Mouse (Mus musculus) adipocyte (in vitro differentiated cells): ENCODE data around the gene Ap1g2.

Experiments
- DNase-seq: peaks from one replicate; pipeline ENCODE4 v3.0.0-alpha.2; 2016; ENCODE audit warnings: low spot score

The Ap1g2 gene

GRCm38 (mm10) chr14:55113975-55114645, 7.7 kb upstream of the Ap1g2 start:
- no peak for DNase-seq

DNA sequence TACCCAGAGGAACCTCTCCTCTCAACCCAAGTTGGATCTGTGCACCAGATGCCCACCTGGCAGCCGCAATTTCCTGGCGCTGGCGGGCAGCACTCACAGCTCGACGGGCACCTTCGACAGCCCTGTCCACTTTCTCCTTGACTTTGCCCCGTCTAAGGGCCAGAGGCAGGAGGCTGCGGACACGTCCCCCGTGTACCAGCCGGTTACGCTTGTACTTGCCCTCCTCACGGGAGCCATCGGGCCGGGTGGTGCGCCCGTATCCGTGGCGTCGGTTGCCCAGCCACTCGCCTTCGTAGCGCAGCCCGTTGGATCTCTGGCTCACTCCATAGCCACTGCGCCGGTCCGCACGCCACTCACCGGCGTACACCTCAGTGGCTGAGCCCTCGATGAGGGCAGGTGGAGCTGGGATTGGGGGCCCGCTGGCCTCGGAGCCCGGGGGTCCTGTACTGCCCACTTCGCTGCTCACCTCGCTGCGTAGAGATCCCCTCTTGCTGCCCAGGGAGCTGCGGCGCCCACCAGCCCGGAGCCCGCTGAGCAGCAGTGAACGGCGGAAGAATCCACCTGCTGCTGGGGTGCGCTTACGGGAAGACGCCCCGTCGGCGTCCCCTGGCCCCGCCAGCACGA, 7.1 kb upstream of the Ap1g2 start:
- DNase-seq, result no peak

DNA sequence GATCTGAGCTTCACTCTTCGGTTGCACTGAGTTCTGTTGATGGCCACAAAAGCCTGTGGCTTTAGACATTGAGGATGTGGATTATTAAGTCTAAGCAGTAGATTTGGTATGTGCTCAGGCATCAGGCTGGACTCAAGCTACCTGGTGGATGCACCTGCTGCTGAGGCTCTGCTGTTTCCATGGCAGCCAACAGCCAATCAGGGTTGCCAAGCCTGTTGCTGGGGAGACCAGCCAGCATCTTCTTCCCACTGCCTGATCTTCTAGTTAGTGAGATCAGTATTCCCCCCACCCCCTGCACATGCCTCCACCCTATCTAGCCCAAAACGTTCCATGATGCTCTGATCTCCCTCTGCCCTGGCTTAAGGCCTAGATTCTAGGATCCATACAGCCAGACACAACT, 5.3 kb upstream of the Ap1g2 start:
- no peak for DNase-seq

DNA sequence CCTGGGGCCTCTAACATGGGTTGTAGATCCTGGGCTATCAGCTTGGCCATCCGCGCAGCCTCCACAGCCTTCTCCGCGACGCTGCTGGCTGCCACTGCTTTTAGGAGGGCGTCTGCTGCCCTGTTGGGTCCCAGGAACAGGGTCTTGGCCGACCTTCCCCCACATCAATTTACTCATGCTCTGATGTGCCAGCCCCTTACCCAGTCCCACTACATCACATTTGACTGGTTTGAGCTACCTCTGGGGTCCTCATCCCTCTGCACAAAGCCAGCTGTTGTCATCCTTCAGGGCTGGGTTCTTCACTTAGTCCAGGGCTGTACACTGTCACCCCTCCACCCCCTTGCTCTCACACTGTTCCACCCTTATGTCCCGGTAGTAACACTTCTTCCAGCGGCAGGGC, 3.7 kb upstream of the Ap1g2 start:
- DNase-seq, result no peak

DNA sequence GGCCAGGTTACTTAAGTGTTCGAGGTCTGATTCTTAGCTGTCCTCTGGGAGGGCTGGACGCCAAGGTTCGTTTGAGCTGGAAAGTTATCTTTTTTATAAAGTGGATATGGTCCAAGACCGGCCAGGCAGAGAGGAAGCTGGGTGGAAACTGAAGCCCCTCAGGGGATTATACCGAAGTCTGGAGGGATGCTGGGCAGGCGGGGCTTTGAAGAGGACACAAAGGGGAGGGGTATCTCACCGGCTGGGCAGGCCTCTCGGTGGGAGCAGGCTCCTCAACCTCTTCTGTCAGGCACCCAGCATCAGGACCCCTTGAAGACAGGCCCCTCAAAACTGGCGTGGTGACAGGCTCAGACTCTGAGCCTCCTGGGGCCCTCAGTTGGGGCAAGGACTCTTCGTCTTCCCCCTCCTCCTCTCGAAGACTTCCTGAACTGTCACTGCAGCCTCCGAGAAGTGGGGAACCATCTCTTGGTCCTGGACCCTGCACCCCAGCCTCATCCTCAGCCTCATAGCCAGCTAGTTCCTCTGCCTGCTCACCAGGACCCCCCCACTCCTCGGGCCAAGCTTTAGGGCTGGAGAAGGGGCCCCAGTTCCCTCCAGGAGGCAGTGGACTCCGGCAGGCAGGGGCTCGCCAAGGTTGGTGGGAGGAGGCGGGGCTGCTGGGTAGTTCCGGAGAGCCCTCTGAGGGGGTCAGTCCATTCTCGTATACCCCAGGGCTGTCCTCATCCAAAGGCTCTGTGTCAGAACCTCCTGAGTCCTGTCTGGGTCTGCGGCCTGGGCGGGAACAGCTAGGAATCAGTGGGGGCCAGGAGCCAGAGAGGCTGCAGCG, 2.9 kb upstream of the Ap1g2 start:
- no peak for DNase-seq

DNA sequence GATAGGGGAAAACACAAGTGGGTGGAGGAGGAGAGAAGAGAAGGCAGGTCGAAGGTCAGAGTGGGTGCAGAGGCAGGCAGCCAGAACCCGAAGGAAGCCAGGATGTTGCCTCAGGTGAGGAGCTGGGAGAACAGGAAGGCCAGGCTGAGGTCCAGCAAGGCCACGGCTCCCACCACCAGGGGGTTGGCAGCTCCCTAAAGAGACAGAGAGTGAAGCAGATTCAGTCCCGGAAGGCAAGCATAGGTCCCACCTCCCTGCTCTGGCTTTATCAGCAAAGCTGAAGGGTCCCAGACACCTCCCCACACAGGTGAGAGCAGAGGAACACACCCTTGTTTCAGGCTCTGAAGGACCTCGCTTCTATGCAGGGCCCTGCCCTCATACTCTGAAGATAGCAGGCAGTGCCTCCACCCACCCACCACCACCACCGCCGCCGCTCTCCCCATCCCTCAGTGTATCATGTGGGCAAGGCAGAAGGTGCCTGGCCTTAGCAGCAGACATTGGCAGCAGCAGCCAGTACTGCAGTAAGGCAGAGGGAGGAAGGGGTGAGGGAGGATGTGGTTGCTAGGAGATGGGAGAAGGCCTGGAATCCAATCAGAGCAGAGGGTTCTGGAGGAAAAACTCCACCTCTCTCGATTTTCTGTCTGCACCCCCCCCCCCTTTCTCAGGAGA, 1.9 kb upstream of the Ap1g2 start:
- DNase-seq, result no peak

DNA sequence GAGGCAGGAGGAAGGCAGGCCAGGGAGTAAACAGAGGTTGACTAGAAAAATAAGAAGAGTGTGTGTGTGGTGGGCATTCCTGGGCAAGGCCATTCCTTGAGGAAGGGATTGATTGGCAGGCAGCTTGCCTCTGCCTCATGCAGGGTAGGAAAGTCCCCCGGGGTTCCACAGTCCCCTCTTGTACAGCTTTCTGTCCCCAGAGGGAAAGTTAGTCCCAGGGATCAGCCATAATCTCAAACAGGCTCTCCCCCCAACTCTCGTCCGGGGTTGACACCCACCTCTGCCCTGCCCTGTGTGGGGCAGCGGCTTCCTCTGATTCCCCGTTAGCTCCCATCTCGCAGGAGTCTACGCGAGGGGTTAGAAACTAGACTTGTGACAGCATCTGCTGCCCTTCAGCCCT, 597 bp upstream of the Ap1g2 start:
- no peak for DNase-seq

- no peak for DNase-seq
Measured at GRCm38 (mm10) chr14:55105386-55105785, 1.0 kb downstream of the Ap1g2 start.

DNA sequence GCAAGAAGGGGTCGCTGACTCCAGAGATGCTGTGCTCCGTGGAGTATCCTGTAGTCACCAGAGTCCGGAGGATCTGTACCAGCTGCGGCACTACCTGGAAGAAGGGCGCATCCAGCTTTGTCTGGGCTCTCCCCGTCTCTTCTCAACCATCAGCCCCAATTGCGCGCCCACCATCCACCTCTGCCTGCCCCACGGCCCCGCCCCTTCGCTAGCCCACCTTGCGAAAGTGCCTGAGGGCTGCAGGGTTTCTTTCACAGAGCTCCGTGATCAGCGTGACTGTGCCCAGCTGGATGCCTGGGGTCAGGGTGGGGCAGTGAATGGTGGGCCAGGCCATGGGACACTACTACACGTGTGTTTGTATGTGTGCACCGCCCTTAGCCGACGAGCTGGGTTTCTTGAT, 2.0 kb downstream of the Ap1g2 start:
- DNase-seq, result no peak

GRCm38 (mm10) chr14:55102253-55102785, 4.1 kb downstream of the Ap1g2 start:
- DNase-seq, result no peak

DNA sequence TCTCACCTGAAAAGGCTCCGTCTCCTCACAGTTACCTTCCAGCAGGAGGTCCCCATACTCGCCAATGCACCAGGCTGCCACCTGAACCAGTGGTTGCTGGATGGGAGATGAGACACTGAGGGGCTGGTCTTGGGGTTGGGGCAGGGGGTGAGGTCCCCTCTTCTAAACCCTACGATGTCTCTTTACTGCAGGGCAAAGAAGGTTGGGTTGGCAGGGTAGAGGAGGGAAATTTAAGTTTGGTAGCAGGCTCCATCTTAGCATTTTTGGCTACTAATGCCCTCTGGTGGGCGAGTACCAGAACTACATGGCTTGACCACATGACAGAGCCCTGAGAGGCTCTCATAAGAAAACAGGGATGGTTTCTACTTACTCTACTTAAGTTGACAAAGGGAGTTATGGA, 4.8 kb downstream of the Ap1g2 start:
- DNase-seq, result peak; percentile 59

DNA sequence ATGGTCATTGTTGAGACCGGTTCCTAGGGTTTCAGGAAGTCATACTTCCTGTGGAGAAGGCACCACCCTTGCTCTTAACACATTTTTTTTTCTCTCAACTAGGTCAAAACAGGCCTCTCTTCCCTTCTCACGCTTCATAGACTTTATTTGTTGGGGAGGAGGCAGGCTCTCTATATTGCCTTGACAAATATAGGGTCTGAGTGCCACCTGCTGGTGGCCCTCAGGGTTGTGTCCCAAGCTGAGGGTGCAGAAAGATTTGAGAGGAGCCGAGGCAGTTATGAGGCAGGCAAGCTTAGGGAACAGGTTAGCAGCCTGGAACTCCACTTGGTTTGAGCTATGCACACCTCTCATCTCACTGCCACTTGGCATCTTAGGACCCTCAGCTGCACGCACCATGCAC, 8.3 kb downstream of the Ap1g2 start:
- DNase-seq, result no peak

- DNase-seq, result no peak
Measured at GRCm38 (mm10) chr14:55097646-55098045, 8.7 kb downstream of the Ap1g2 start.

- no peak for DNase-seq
Measured at GRCm38 (mm10) chr14:55096573-55097087, 9.8 kb downstream of the Ap1g2 start.

DNA sequence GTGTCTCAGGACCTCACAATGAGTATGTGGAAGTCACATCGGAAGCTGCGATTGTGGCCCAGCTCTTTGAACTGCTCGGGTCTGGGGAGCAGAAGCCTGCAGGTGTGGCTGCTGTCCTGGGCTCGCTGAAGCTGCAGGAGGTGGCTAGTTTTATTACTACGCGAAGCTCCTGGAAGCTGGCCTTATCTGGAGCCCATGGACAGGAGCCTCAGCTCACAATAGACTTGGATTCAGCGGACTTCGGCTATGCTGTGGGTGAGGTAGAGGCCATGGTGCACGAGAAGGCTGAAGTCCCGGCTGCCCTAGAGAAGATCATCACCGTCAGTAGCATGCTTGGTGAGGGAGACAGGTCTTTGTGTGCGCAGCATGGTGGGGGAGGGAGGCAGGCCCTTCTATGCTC, 10.7 kb downstream of the Ap1g2 start:
- no peak for DNase-seq

GRCm38 (mm10) chr14:55095263-55095662, 11.1 kb downstream of the Ap1g2 start:
- DNase-seq, result no peak

GRCm38 (mm10) chr14:55094704-55095231, 11.6 kb downstream of the Ap1g2 start, which contains the start of gene Thtpa:
Gene Thtpa (plus strand): TSS chr14:55094784.
- peak; percentile 62 for DNase-seq

DNA sequence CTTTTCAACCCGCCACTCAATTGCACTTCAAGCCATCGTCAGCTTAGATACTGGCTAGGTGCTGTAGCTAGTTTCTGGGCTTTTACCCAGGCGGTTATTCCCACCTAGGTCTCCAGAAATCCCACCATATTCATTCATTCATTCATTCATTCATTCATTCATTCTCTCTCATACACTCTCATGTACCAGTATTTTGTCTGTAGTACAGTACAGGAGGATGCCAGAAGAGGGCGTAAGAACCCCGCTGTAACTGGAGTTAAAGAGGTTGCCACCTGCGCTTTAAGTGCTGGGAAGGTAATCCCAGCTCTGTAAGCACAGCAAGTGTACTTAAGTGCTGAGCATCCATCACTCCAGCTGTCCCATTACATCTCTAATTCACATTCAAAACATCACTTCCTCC, 12.5 kb downstream of the Ap1g2 start:
- DNase-seq, result no peak

DNA sequence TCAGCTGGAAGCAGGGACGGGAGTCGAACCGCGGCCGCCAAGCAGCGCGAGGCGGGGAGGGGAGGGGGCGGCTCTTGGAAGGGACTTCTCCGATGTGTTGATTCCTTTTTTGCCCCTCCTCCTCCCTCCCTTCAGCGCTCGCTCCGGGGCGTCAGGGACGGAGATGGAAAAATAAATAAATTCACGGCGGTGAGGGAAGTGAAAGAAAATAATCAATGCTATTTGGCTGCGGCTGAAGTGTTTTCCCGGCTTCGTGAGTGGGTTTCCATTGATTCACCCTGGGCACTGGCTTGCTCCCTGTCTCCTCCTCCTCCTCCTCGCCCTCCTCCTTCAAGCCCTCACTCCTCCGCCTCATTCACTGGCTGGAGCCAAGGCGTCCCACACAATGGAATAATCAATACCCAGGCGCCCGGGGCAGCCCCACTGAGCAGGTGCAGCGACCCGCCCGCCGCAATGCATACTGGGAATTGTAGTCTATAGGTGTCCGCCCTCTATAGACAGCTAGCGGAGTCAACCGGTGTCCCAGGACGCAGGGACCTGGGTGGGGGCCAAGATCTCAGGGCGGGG, 14.3 kb downstream of the Ap1g2 start, which contains the start of gene Zfhx2:
Gene Zfhx2, minus strand, starts transcription at position 314 of the 567 bp plus-strand sequence.
- DNase-seq, result peak; percentile 68

- no peak for DNase-seq
Measured at GRCm38 (mm10) chr14:55091209-55091865, 15.1 kb downstream of the Ap1g2 start.
